Mouse (Mus musculus): ENCODE results near the gene Krt80. TPM values are rescaled to one million over a fixed set of nuclear protein-coding genes. Genes with fewer than 3 reads are reported as not detected.
A peak's percentile ranks its signal among the peaks of the same experiment; 100 is the strongest.

Gene Krt80
- polyA plus RNA-seq, 1 experiment from 2014 or later, result 1.2 TPM

DNA sequence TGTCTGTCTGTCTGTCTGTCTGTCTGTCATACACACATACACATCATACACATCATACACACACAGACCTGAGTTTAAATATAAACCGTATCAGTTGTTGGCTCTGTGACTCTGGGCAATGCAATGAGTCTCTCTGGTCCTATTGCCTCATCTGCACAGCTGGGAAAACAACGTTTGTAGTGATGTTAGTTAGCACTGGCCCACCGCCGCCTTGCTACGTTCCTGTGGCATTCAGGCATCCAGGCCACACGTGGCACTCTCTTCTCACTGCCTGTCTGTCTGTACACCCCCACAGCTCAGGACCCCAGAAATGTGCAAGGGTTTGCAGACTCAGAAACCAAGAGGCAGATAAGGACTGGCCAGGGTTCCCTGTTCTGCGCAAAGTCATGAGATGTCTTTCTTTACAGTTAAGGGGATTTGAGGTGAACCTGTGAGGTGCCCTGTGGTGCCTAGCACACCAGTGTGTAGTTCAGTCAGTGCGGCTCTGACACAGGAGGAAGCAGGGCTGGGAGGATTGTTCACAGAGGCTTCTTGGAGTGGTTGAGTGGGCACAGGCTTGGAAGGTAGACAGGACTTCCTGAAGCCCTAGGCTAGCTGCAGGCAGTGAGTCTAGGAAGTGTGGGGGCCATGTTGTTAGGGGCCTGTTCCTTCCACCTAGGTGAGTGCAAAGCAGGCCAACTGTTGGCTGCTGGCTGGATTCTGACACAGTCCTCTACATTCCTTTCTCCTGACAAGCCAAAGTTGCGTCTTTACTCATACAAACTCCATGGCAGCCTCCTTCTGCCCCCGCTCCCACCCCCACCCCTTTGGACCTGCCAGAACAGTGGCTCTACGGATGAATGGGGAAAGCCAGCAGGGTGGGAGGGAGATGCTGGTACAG, 1.2 kb downstream of the Krt80 start:
- no peak for ATAC-seq
- 77% methylated on average over 11 of the region's 11 CpGs for WGBS
- H3K4me2 ChIP-seq (ENCODE audit: low read depth, low read length), result no peak overlapping the region
- H3K4me3 ChIP-seq (ENCODE audit: low read length), result no peak overlapping the region
- H3K9me3 ChIP-seq (ENCODE audit: control insufficient read depth, low read length), result no peaks in the 10 kb centered on the region
- H3K36me3 ChIP-seq (ENCODE audit: control insufficient read depth, insufficient read depth, low read length), result no peaks in the 10 kb centered on the region
- no peaks in the 10 kb centered on the region for H3K27me3 ChIP-seq (replicated peaks; ENCODE audit: control insufficient read depth, insufficient read depth, low read length)
- H3K9ac ChIP-seq (ENCODE audit: low read depth, low read length), result no peak overlapping the region
- no peak overlapping the region for H3K27ac ChIP-seq (ENCODE audit: low read length)
- H3K4me1 ChIP-seq (ENCODE audit: control insufficient read depth, insufficient read depth, low read length), result peaks cover 52% of the 10 kb centered on the region

DNA sequence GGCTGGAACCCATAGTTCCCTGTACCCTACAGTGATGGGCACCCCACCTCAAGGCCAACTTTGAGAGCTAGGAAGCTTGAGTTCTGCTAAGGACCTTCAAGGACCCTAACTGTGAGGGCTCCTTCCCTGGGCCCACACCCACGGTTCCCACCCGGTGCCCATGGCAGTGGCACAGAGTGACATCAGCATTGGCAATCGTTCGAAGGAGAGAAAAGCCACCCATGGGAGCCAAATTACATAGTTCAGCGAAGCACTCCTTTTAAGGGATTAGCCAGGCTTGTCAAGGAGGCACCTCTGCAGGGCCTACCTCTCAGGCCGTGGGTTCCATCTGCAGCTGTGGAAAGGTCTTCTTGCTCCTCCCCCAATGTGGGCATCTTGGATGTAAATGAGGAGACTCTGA, 1.9 kb downstream of the Krt80 start:
- Histone ChIP-seq H3K27ac (ENCODE audit: low read length) (no peak overlapping the region), H3K4me3 (ENCODE audit: low read length) (no peak overlapping the region), H3K27me3 (replicated peaks; ENCODE audit: control insufficient read depth, insufficient read depth, low read length) (no peaks in the 10 kb centered on the region), H3K9me3 (ENCODE audit: control insufficient read depth, low read length) (no peaks in the 10 kb centered on the region), H3K36me3 (ENCODE audit: control insufficient read depth, insufficient read depth, low read length) (no peaks in the 10 kb centered on the region), H3K9ac (ENCODE audit: low read depth, low read length) (no peak overlapping the region), H3K4me1 (ENCODE audit: control insufficient read depth, insufficient read depth, low read length) (peaks cover 46% of the 10 kb centered on the region), H3K4me2 (ENCODE audit: low read depth, low read length) (no peak overlapping the region)
- 88% methylated on average over 6 of the region's 6 CpGs for WGBS
- no peak for ATAC-seq

DNA sequence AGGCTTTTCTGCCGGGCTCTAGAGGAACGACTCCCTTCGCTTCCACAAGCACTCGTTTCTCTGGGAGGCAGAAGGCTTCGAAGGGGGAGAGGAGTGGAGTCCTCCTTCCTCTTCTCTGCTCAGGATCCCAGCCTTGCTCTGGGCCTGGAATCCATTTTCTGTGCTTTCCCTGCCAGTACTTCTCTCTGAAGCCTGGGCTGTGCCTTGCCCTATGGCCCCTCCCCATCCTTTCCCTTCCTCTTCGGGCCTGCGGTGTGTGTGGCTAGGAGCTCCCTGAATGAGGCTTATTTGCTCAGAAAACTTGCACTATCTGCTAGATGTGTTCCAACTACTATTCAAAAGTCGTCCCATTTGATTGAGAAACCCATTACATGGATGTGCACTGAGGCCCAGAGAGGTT, 2.5 kb downstream of the Krt80 start:
- 79% methylated on average over 8 of the region's 8 CpGs for WGBS
- peaks cover 42% of the 10 kb centered on the region for H3K4me1 ChIP-seq (ENCODE audit: control insufficient read depth, insufficient read depth, low read length)

DNA sequence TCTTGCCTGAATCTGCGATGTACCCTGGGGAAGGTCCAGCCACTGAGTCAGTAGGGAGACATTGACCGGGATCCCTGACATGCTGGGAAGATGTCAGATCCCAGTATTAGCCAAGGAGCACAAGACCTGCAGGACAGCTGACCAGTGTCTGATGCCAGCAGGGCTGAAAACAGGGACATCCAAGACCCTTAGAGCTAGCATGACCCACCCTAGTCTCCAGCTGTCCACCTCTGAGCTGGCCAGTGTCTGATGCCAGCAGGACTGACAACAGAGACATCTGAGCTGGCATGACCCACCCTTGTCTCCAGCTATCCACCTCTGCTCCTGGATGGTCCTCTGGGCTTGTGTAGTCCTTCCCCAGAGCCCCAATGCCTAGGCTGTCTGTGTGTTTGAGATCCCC, 3.0 kb downstream of the Krt80 start:
- Histone ChIP-seq H3K9ac (ENCODE audit: low read depth, low read length) (no peak overlapping the region), H3K4me3 (ENCODE audit: low read length) (no peak overlapping the region)
- 67% methylated on average over 2 of the region's 2 CpGs for WGBS

More for the DNA sequence above, 2.5 kb downstream of the Krt80 start:
- Histone ChIP-seq H3K9ac (ENCODE audit: low read depth, low read length) (no peak overlapping the region), H3K27ac (ENCODE audit: low read length) (no peak overlapping the region), H3K27me3 (replicated peaks; ENCODE audit: control insufficient read depth, insufficient read depth, low read length) (no peaks in the 10 kb centered on the region), H3K36me3 (ENCODE audit: control insufficient read depth, insufficient read depth, low read length) (no peaks in the 10 kb centered on the region), H3K4me2 (ENCODE audit: low read depth, low read length) (no peak overlapping the region), H3K4me3 (ENCODE audit: low read length) (no peak overlapping the region), H3K9me3 (ENCODE audit: control insufficient read depth, low read length) (no peaks in the 10 kb centered on the region)
- no peak for ATAC-seq

DNA sequence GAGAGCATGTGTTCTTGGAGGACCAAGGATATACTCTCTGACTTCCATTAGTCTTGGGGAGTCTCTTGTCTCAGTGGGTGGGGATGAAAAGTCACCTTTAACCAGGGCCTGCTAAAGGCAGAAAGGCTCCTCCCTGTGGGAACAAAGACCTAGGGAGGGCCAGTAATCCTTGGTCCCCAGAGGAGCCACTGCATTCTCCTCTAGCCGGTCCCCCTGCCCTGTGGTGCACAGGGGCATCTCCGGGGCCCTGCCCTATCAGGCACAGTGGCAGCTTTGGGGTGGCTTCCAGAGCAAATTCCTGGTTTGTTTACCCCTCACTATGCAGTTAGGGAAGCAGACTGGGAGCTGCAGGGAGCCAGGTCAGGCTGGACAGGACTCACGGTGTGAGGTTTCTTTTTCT, 3.5 kb downstream of the Krt80 start:
- WGBS, result 34% methylated on average over 3 of the region's 3 CpGs
- Histone ChIP-seq H3K27me3 (replicated peaks; ENCODE audit: control insufficient read depth, insufficient read depth, low read length) (no peaks in the 10 kb centered on the region), H3K9me3 (ENCODE audit: control insufficient read depth, low read length) (no peaks in the 10 kb centered on the region), H3K9ac (ENCODE audit: low read depth, low read length) (no peak overlapping the region), H3K4me2 (ENCODE audit: low read depth, low read length) (no peak overlapping the region), H3K36me3 (ENCODE audit: control insufficient read depth, insufficient read depth, low read length) (no peaks in the 10 kb centered on the region), H3K4me3 (ENCODE audit: low read length) (no peak overlapping the region), H3K4me1 (ENCODE audit: control insufficient read depth, insufficient read depth, low read length) (peaks cover 36% of the 10 kb centered on the region), H3K27ac (ENCODE audit: low read length) (no peak overlapping the region; the same call in 1 of the 2 replicates)
- ATAC-seq, result no peak

More for the DNA sequence above, 3.0 kb downstream of the Krt80 start:
- no peak for ATAC-seq
- no peak overlapping the region for H3K27ac ChIP-seq (ENCODE audit: low read length)
- no peaks in the 10 kb centered on the region for H3K36me3 ChIP-seq (ENCODE audit: control insufficient read depth, insufficient read depth, low read length)
- no peaks in the 10 kb centered on the region for H3K27me3 ChIP-seq (replicated peaks; ENCODE audit: control insufficient read depth, insufficient read depth, low read length)
- H3K4me1 ChIP-seq (ENCODE audit: control insufficient read depth, insufficient read depth, low read length), result peaks cover 37% of the 10 kb centered on the region
- H3K4me2 ChIP-seq (ENCODE audit: low read depth, low read length), result no peak overlapping the region
- no peaks in the 10 kb centered on the region for H3K9me3 ChIP-seq (ENCODE audit: control insufficient read depth, low read length)

DNA sequence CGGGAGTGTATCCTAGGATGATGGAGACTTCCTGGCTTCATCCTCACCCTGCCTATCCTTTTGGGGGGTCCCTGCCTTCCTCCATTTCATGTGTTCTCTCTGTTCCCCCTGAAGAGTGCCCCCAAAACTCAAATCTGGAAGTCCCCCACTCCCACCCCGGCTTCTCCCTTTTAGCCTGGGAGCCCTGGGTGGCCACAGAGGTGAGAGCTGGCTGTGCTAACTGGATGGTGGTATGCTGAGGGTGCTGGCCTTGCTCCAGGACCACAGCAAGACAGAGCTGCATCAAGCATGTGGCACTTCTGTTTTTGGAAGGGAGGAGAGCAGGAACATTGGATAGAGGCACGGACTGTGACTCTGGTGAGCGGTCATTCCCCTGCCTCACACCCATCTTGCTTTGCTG, 4.2 kb downstream of the Krt80 start:
- Histone ChIP-seq H3K4me2 (ENCODE audit: low read depth, low read length) (no peak overlapping the region), H3K4me3 (ENCODE audit: low read length) (no peak overlapping the region), H3K27me3 (replicated peaks; ENCODE audit: control insufficient read depth, insufficient read depth, low read length) (no peaks in the 10 kb centered on the region), H3K9me3 (ENCODE audit: control insufficient read depth, low read length) (no peaks in the 10 kb centered on the region), H3K9ac (ENCODE audit: low read depth, low read length) (0 out of 2 replicates have a peak overlapping the region, but pooled peaks have one; percentile 21), H3K36me3 (ENCODE audit: control insufficient read depth, insufficient read depth, low read length) (no peaks in the 10 kb centered on the region), H3K27ac (ENCODE audit: low read length) (peak overlapping the region; percentile 38; the same call in 1 of the 2 replicates), H3K4me1 (ENCODE audit: control insufficient read depth, insufficient read depth, low read length) (peaks cover 31% of the 10 kb centered on the region)
- WGBS, result 61% methylated on average over 4 of the region's 4 CpGs
- no peak for ATAC-seq

DNA sequence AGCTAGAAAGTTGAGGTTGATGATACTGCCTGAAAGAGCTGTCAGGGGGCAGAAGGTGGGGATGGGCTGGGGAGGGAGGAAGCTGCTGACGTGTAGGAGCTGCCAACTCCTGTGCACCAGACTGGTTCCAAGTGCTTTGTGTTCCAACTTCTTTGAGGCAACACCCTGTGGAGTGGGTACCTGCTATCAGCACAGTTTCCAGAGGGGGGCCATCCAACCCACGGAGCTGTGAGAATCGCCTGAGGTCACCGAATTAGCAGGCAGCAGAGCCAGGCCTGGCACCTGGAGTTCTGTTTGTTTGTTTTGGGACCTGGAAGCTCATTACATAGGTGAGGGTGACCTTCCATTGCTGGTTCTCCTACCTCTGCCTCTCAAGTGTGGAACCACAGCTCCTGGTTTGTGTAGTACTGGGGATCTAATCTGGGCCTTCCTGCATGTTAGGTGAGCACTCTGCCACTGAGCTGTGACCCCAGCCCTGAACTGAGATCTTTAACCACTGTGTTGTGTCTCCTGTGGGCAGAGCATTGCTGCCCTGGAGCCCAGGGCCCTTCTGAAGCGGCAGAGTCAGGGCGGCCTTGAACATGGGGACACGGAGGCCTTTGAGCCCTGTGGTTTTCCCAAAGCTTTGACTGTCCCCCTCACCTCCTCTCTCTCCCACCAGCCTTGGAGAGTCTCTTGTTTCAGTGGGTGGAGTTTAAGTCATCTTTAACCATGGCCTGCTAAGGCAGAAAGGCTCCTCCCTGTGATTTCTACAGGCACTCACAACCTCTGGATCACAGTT, 4.9 kb downstream of the Krt80 start:
- no peak overlapping the region for H3K27ac ChIP-seq (ENCODE audit: low read length)
- H3K9ac ChIP-seq (ENCODE audit: low read depth, low read length), result 0 out of 2 replicates have a peak overlapping the region, but pooled peaks have one; percentile 21
- H3K36me3 ChIP-seq (ENCODE audit: control insufficient read depth, insufficient read depth, low read length), result no peaks in the 10 kb centered on the region
- ATAC-seq, result no peak
- no peaks in the 10 kb centered on the region for H3K9me3 ChIP-seq (ENCODE audit: control insufficient read depth, low read length)
- WGBS, result 64% methylated on average over 7 of the region's 7 CpGs
- H3K4me3 ChIP-seq (ENCODE audit: low read length), result no peak overlapping the region
- H3K4me1 ChIP-seq (ENCODE audit: control insufficient read depth, insufficient read depth, low read length), result peaks cover 26% of the 10 kb centered on the region
- no peak overlapping the region for H3K4me2 ChIP-seq (ENCODE audit: low read depth, low read length)
- no peaks in the 10 kb centered on the region for H3K27me3 ChIP-seq (replicated peaks; ENCODE audit: control insufficient read depth, insufficient read depth, low read length)

DNA sequence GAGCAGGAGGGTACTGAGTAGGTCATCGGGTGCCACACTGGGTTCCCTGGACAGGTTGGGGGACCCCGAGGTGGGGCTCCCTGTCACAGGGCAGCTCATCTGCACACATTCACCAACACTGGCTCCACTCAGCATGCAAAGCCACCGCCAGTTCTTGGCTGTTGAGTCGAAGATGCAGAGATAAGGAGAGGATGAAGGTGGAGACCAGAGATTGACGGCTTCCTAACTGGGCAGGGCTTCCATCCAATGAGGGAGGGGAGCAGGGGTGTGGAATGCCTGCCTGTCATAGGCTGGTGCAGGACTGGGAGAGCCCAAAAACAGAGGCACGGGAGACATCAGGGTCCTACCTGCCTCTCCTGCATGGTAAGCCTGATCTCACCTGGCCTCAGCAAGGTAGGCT, 5.5 kb downstream of the Krt80 start:
- no peak overlapping the region for H3K4me3 ChIP-seq (ENCODE audit: low read length)
- H3K4me2 ChIP-seq (ENCODE audit: low read depth, low read length), result no peak overlapping the region
- no peak overlapping the region for H3K27ac ChIP-seq (ENCODE audit: low read length)
- no peaks in the 10 kb centered on the region for H3K9me3 ChIP-seq (ENCODE audit: control insufficient read depth, low read length)
- H3K9ac ChIP-seq (ENCODE audit: low read depth, low read length), result no peak overlapping the region
- H3K27me3 ChIP-seq (replicated peaks; ENCODE audit: control insufficient read depth, insufficient read depth, low read length), result no peaks in the 10 kb centered on the region
- peaks cover 19% of the 10 kb centered on the region for H3K4me1 ChIP-seq (ENCODE audit: control insufficient read depth, insufficient read depth, low read length)
- ATAC-seq, result no peak
- H3K36me3 ChIP-seq (ENCODE audit: control insufficient read depth, insufficient read depth, low read length), result no peaks in the 10 kb centered on the region
- 64% methylated on average over 6 of the region's 6 CpGs for WGBS

DNA sequence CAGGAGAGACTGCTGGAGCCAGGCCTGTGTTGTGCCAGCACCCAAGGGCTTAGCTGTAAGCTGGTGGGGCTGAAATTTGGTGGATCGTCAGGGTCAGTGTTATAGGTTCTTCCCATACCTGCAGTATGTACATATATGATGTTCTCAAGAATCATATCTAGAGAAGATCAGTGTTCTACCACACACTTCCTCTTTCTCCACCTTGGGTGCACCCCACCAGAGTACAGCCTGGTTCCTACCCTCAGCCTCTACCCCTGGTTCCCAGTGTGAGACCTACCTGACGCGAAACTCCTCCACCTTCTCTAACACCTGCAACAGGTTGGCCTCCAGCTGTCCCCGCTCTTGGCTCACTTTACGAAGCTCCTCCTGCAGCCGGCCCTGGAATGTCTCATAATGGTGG, 6.0 kb downstream of the Krt80 start:
- no peaks in the 10 kb centered on the region for H3K27me3 ChIP-seq (replicated peaks; ENCODE audit: control insufficient read depth, insufficient read depth, low read length)
- 76% methylated on average over 6 of the region's 6 CpGs for WGBS
- no peak for ATAC-seq
- no peak overlapping the region for H3K4me2 ChIP-seq (ENCODE audit: low read depth, low read length)
- H3K9me3 ChIP-seq (ENCODE audit: control insufficient read depth, low read length), result no peaks in the 10 kb centered on the region
- no peak overlapping the region for H3K4me3 ChIP-seq (ENCODE audit: low read length)
- peaks cover 16% of the 10 kb centered on the region for H3K4me1 ChIP-seq (ENCODE audit: control insufficient read depth, insufficient read depth, low read length)
- H3K27ac ChIP-seq (ENCODE audit: low read length), result no peak overlapping the region
- no peaks in the 10 kb centered on the region for H3K36me3 ChIP-seq (ENCODE audit: control insufficient read depth, insufficient read depth, low read length)
- H3K9ac ChIP-seq (ENCODE audit: low read depth, low read length), result no peak overlapping the region
